Mouse (Mus musculus): Measurements from ENCODE around the gene Pnpla3.

- no peak for TF ChIP-seq TAL1 (IDR thresholded peaks at IDR 0.05; ENCODE audit: low read length)
- TF ChIP-seq GATA1 (IDR thresholded peaks at IDR 0.05; ENCODE audit: low read length) = no peak
These were observed 11.1 kb downstream of the Pnpla3 start for GRCm38 (mm10) chr15:84178733-84179132.

Data from erythroblast, embryonic 14.5 days (primary cell).